Mouse (Mus musculus) E14TG2a.4 (cell line): ENCODE results near the gene Hspa1a.

ENCODE experiments used
- CTCF ChIP-seq: conservative IDR thresholded peaks from 2 replicates; pipeline ENCODE4 v1.5.1; 2014; ENCODE audit warnings: low read length
- NANOG ChIP-seq: IDR thresholded peaks from 2 replicates; pipeline ENCODE4 v1.6.1; 2014; ENCODE audit warnings: borderline replicate concordance, low read length, mixed read lengths
- POU5F1 ChIP-seq: IDR thresholded peaks from 2 replicates; pipeline ENCODE4 v1.6.1; 2014; ENCODE audit warnings: low read length, borderline replicate concordance

GRCm38 (mm10) chr17:34937960-34938505 is 33.9 kb downstream of the Hspa1a start:
- TF ChIP-seq CTCF = no peak
- TF ChIP-seq NANOG = no peak
- no peak for TF ChIP-seq POU5F1
